Mouse (Mus musculus): ENCODE measurements at regions not wholly inside any gene's neighbourhood (a gene's known extent, or its start where the extent isn't known, plus 50 kb on each side); places are given as distances from the start of the nearest gene placed in this dataset.
A peak's percentile ranks its signal among the peaks of the same experiment; 100 is the strongest.

- peak; percentile 54 for DNase-seq
Measured at GRCm38 (mm10) chr11:42067788-42068187, 67.1 kb upstream of the Gabrg2 start.

- no peak for DNase-seq
Measured at GRCm38 (mm10) chr11:42051567-42051966, 50.9 kb upstream of the Gabrg2 start.

Measured in embryo, embryonic 11 days (tissue).